Comparison of ENCODE assay signal across 8 mouse cellular contexts in the genomic region with DNA sequence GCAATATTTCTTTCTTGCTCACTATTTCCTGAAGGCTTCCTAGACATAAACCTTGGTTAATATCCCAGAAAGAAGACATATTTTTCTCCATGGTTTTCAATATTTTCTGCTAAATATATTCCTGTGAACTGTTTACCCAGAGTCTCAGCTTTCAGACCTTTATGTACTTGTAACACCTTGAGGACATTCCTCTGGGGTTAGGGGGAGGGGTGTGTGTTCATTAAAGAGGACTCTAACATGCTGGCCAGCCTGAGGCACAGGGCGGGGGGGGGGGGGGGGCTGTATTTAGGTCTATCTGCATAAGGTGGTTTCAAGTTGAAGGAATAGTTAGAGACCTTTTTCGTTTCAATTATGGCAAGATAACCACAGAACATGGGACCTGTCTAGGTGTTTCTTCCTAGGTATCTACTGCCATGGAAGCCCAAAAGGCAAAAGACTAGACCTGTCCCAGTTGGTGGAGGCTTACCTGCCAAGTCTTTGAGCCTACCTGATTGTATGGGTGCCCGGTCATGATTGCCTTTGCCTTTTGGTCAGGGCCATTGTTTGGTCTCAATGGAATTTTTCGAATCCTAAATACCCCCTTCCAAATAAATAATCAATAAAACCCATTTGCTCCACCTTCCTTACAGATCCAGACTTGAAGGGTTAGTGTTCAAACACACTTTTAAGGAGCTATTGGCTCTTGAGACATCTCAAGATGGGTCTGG. TPM values are rescaled to one million over a fixed set of nuclear protein-coding genes. Genes with fewer than 3 reads are reported as not detected.
DNase-seq lines count a peak whose midpoint lies in the region; ATAC-seq lines count a peak whose summit lies in the region.

No protein-coding gene starts in this region.

- H3K9ac ChIP-seq in limb, embryonic 13.5 days: no peak overlapping the region
- no peak overlapping the region for H3K9ac ChIP-seq in stomach, embryonic 14.5 days (replicated peaks; ENCODE audit: low read depth, low read length)

- peak overlapping the region; percentile 98 for H3K27ac ChIP-seq in limb, embryonic 13.5 days
- peak overlapping the region; percentile 99 for H3K27ac ChIP-seq in stomach, embryonic 14.5 days (ENCODE audit: low read length)

- peak overlapping the region; percentile 68 for H3K4me2 ChIP-seq in limb, embryonic 13.5 days (replicated peaks)
- peak overlapping the region; percentile 65 for H3K4me2 ChIP-seq in stomach, embryonic 14.5 days (replicated peaks; ENCODE audit: low read depth, low read length)

- peaks cover 80% of the 10 kb centered on the region for H3K4me1 ChIP-seq in megakaryocyte, embryonic 14.5 days
- H3K4me1 ChIP-seq in limb, embryonic 13.5 days: peaks cover 92% of the 10 kb centered on the region
- H3K4me1 ChIP-seq in stomach, embryonic 14.5 days (ENCODE audit: control insufficient read depth, insufficient read depth, low read length): peaks cover 87% of the 10 kb centered on the region

- WGBS in limb, embryonic 13.5 days: 26% methylated on average over 4 of the region's 4 CpGs
- 35% methylated on average over 4 of the region's 4 CpGs for WGBS in stomach, embryonic 14.5 days

- H3K27me3 ChIP-seq in megakaryocyte, embryonic 14.5 days (replicated peaks): no peaks in the 10 kb centered on the region
- H3K27me3 ChIP-seq in limb, embryonic 13.5 days: no peaks in the 10 kb centered on the region
- no peaks in the 10 kb centered on the region for H3K27me3 ChIP-seq in stomach, embryonic 14.5 days (ENCODE audit: control insufficient read depth, insufficient read depth, low read length)

- no peak for ATAC-seq in megakaryocyte, adult 5-6 weeks (ENCODE audit: poor library complexity, severe bottlenecking)
- no peak for ATAC-seq in limb, embryonic 13.5 days (ENCODE audit: low FRiP score, low read depth)
- no peak for ATAC-seq in stomach, embryonic 14.5 days (ENCODE audit: insufficient number of reproducible peaks, insufficient read depth, low FRiP score, low read depth)

- H3K36me3 ChIP-seq in megakaryocyte, embryonic 14.5 days (replicated peaks; ENCODE audit: low read length): no peaks in the 10 kb centered on the region
- no peaks in the 10 kb centered on the region for H3K36me3 ChIP-seq in limb, embryonic 13.5 days
- H3K36me3 ChIP-seq in stomach, embryonic 14.5 days (ENCODE audit: control insufficient read depth, insufficient read depth, low read length): no peaks in the 10 kb centered on the region

- peak overlapping the region; percentile 93 for H3K4me3 ChIP-seq in megakaryocyte, embryonic 14.5 days (replicated peaks)
- H3K4me3 ChIP-seq in limb, embryonic 13.5 days: peak overlapping the region; percentile 38
- H3K4me3 ChIP-seq in stomach, embryonic 14.5 days (ENCODE audit: low read depth, low read length): no peak overlapping the region

- H3K9me3 ChIP-seq in megakaryocyte, embryonic 14.5 days: no peaks in the 10 kb centered on the region
- no peaks in the 10 kb centered on the region for H3K9me3 ChIP-seq in limb, embryonic 13.5 days
- no peaks in the 10 kb centered on the region for H3K9me3 ChIP-seq in stomach, embryonic 14.5 days (ENCODE audit: control insufficient read depth, low read depth, low read length)

- peak; percentile 67 for DNase-seq in cerebellum, adult 9-10 months
- DNase-seq in cerebellum, adult 11 months: no peak
- no peak for DNase-seq in adrenal gland, postnatal 25 days
- no peak for DNase-seq in embryo, embryonic 11 days

RNA-seq across cellular contexts. Expression of a gene that starts 11.3 kb away (rescaled TPM):
- 32.7 and 46.2 TPM in 2 replicates for polyA plus RNA-seq in megakaryocyte, embryonic 14.5 days (2012; ENCODE audit: insufficient read depth, low replicate concordance)
- 3.0 and 3.6 TPM in 2 replicates for total RNA-seq in megakaryocyte, adult 5-6 weeks (2015)
- 1.4 and 3.5 TPM in 2 replicates for total RNA-seq in megakaryocyte, adult 5-6 weeks (2017)
- polyA plus RNA-seq in limb, embryonic 13.5 days (2015; fragmentation: Nextera tagmentation; extraction: Ambion mirVana): 39.2 and 41.2 TPM in 2 replicates
- polyA plus RNA-seq in stomach, embryonic 14.5 days (2014; fragmentation: Nextera tagmentation; extraction: Ambion mirVana): 18.2 and 21.6 TPM in 2 replicates
- 65.4 and 74.6 TPM in 2 replicates for total RNA-seq in adrenal gland, postnatal 25 days (2021)

RNA-seq across cellular contexts. Expression of a gene that starts 51.0 kb away (rescaled TPM):
- polyA plus RNA-seq in megakaryocyte, embryonic 14.5 days (2012; ENCODE audit: insufficient read depth, low replicate concordance): 4.8 and 6.4 TPM in 2 replicates
- total RNA-seq in megakaryocyte, adult 5-6 weeks (2015): 12.0 and 12.9 TPM in 2 replicates
- 8.9 and 11.0 TPM in 2 replicates for total RNA-seq in megakaryocyte, adult 5-6 weeks (2017)
- polyA plus RNA-seq in limb, embryonic 13.5 days (2015; fragmentation: Nextera tagmentation; extraction: Ambion mirVana): 23.6 and 24.7 TPM in 2 replicates
- 20.9 and 22.3 TPM in 2 replicates for polyA plus RNA-seq in stomach, embryonic 14.5 days (2014; fragmentation: Nextera tagmentation; extraction: Ambion mirVana)
- total RNA-seq in adrenal gland, postnatal 25 days (2021): 29.9 and 31.0 TPM in 2 replicates
